Mouse (Mus musculus) retina, postnatal 7 days (tissue): ENCODE measurements around the gene Pax9.

ENCODE experiments used
- DNase-seq: peaks from one replicate; pipeline ENCODE4 v3.0.0-alpha.2; 2012; ENCODE audit warnings: low read depth, low spot score

The Pax9 gene

GRCm38 (mm10) chr12:56691427-56692079, at the start of gene Pax9:
Gene Pax9, plus strand, starts transcription at chr12:56691767.
- DNase-seq = no peak

- DNase-seq = no peak
Measured at GRCm38 (mm10) chr12:56669451-56670122, 22.0 kb upstream of the Pax9 start.

- no peak for DNase-seq
Measured at GRCm38 (mm10) chr12:56670795-56671194, 20.8 kb upstream of the Pax9 start.

GRCm38 (mm10) chr12:56674726-56675125, 16.8 kb upstream of the Pax9 start:
- no peak for DNase-seq

GRCm38 (mm10) chr12:56677620-56678019, 13.9 kb upstream of the Pax9 start:
- no peak for DNase-seq

GRCm38 (mm10) chr12:56681096-56681811, 10.3 kb upstream of the Pax9 start:
- DNase-seq = no peak

- DNase-seq = no peak
Measured at GRCm38 (mm10) chr12:56687640-56688481, 3.7 kb upstream of the Pax9 start.

- no peak for DNase-seq
Measured at GRCm38 (mm10) chr12:56688482-56688840, 3.1 kb upstream of the Pax9 start.

- DNase-seq = no peak
Measured at GRCm38 (mm10) chr12:56688920-56689319, 2.6 kb upstream of the Pax9 start.

- DNase-seq = no peak
Measured at GRCm38 (mm10) chr12:56689331-56689730, 2.2 kb upstream of the Pax9 start.

GRCm38 (mm10) chr12:56689736-56690135, 1.8 kb upstream of the Pax9 start:
- DNase-seq = no peak

GRCm38 (mm10) chr12:56690366-56690765, 1.2 kb upstream of the Pax9 start:
- DNase-seq = no peak

GRCm38 (mm10) chr12:56691001-56691400, 566 bp upstream of the Pax9 start:
- no peak for DNase-seq

GRCm38 (mm10) chr12:56692536-56692935, 969 bp downstream of the Pax9 start:
- DNase-seq = no peak

GRCm38 (mm10) chr12:56693411-56694098, 2.0 kb downstream of the Pax9 start:
- DNase-seq = no peak

- DNase-seq = no peak
Measured at GRCm38 (mm10) chr12:56694361-56694760, 2.8 kb downstream of the Pax9 start.

GRCm38 (mm10) chr12:56694936-56695335, 3.4 kb downstream of the Pax9 start:
- DNase-seq = no peak

- no peak for DNase-seq
Measured at GRCm38 (mm10) chr12:56695358-56696173, 4.0 kb downstream of the Pax9 start.

GRCm38 (mm10) chr12:56696174-56697010, 4.8 kb downstream of the Pax9 start:
- no peak for DNase-seq
